Mouse (Mus musculus) heart, postnatal 0 days (tissue): Measurements from ENCODE around the gene Rbfox1. TPM values are rescaled to one million over a fixed set of nuclear protein-coding genes. Genes with fewer than 3 reads are reported as not detected.

Source experiments
- ATAC-seq: fragments of 200-750 bp; cut with Nextera tagmentation; 2 replicates; pipeline ENCODE4 v1.8.0; 2017; ENCODE audit warnings: low read depth, moderate number of reproducible peaks, moderate library complexity; ENCODE audit not compliant: insufficient read depth
- DNase-seq: peaks from one replicate; pipeline ENCODE4 v3.0.0-alpha.2; 2016; ENCODE audit warnings: low spot score
- H3K27ac ChIP-seq: fragments of 300-500 bp; sonication (generic); 2 replicates; pipeline ENCODE4 v1.5.1; 2014; ENCODE audit warnings: low read depth, mild to moderate bottlenecking
- H3K27me3 ChIP-seq: fragments of 300-500 bp; sonication (generic); 2 replicates; pipeline ENCODE4 v1.6.1; 2014; ENCODE audit warnings: low read length, mixed read lengths; ENCODE audit not compliant: control insufficient read depth, insufficient read depth
- H3K36me3 ChIP-seq: fragments of 300-500 bp; sonication (generic); replicated peaks from 2 replicates; pipeline ENCODE4 v1.6.1; 2014; ENCODE audit warnings: low read length, mixed read lengths; ENCODE audit not compliant: control insufficient read depth, insufficient read depth
- H3K4me1 ChIP-seq: fragments of 300-500 bp; sonication (generic); 2 replicates; pipeline ENCODE4 v1.6.1; 2014; ENCODE audit warnings: antibody characterized with exemption; ENCODE audit not compliant: control insufficient read depth, insufficient read depth
- H3K4me2 ChIP-seq: fragments of 300-500 bp; sonication (generic); 2 replicates; pipeline ENCODE4 v1.6.1; 2014; ENCODE audit warnings: low read depth, mild to moderate bottlenecking, low read length, moderate library complexity
- H3K4me3 ChIP-seq: fragments of 300-500 bp; sonication (generic); 2 replicates; pipeline ENCODE4 v1.5.1; 2014; ENCODE audit warnings: low read depth, low read length
- H3K9ac ChIP-seq: fragments of 300-500 bp; sonication (generic); replicated peaks from 2 replicates; pipeline ENCODE4 v1.6.1; 2014; ENCODE audit warnings: low read depth, low read length, mixed read lengths
- H3K9me3 ChIP-seq: fragments of 300-500 bp; sonication (generic); replicated peaks from 2 replicates; pipeline ENCODE4 v1.6.1; 2016; ENCODE audit warnings: low read length; ENCODE audit not compliant: control insufficient read depth
- CTCF ChIP-seq: IDR thresholded peaks from 2 replicates; pipeline ENCODE4 v1.5.1; 2016; ENCODE audit warnings: antibody characterized with exemption, control low read depth, low read depth
- EP300 ChIP-seq: IDR thresholded peaks from 2 replicates; pipeline ENCODE4 v1.6.1; 2016; ENCODE audit warnings: antibody characterized with exemption, low read depth
- WGBS: fragments of 180-500 bp; shearing (Covaris S2); extraction: QIAGEN DNeasy Blood & Tissue Kit; methylation state at CpG from one replicate; pipeline ENCODE4 v1.1.7; 2014; 5-methylcytosine and 5-hydroxymethylcytosine counted together
- polyA plus RNA-seq: library from polyadenylated mRNA; unstranded; fragments of >200 nt; fragmentation: Nextera tagmentation; extraction: Ambion mirVana; gene quantifications from 2 replicates; pipeline ENCODE4 v1.2.1, GENCODE M21; 2015
- total RNA-seq: library from RNA; depleted of rRNA; stranded (reverse); fragments of >200 nt; gene quantifications from 2 replicates; pipeline ENCODE4 v1.2.3, GENCODE M21; 2014; ENCODE audit warnings: low replicate concordance

The Rbfox1 gene
- total and polyA plus RNA-seq, 2 experiments from 2014 or later, result 6.0 to 15.3 TPM

GRCm38 (mm10) chr16:7039404-7040367 is 1154.5 kb downstream of the Rbfox1 start:
- no peaks in the 10 kb centered on the region for H3K36me3 ChIP-seq
- H3K27me3 ChIP-seq, result peaks cover 55% of the 10 kb centered on the region
- H3K27ac ChIP-seq, result no peak overlapping the region
- peak overlapping the region; percentile 27 for H3K4me3 ChIP-seq
- no peak for ATAC-seq
- no peak overlapping the region for H3K9ac ChIP-seq
- peak overlapping the region; percentile 41 for H3K4me2 ChIP-seq
- no peak for DNase-seq
- H3K9me3 ChIP-seq, result no peaks in the 10 kb centered on the region
- 4% methylated on average over 29 of the region's 30 CpGs for WGBS
- no peak for TF ChIP-seq CTCF
- TF ChIP-seq EP300, result no peak
- H3K4me1 ChIP-seq, result no peaks in the 10 kb centered on the region

- no peak overlapping the region for H3K27ac ChIP-seq
- peaks cover 52% of the 10 kb centered on the region for H3K27me3 ChIP-seq
Observed at GRCm38 (mm10) chr16:7040691-7041090, 1155.5 kb downstream of the Rbfox1 start.

GRCm38 (mm10) chr16:7047421-7047820 is 1162.3 kb downstream of the Rbfox1 start:
- ATAC-seq (no peak), DNase-seq (no peak)
- Histone ChIP-seq H3K27ac (no peak overlapping the region), H3K9me3 (no peaks in the 10 kb centered on the region), H3K27me3 (no peaks in the 10 kb centered on the region), H3K9ac (no peak overlapping the region), H3K36me3 (no peaks in the 10 kb centered on the region), H3K4me1 (no peaks in the 10 kb centered on the region), H3K4me3 (no peak overlapping the region), H3K4me2 (no peak overlapping the region)
- WGBS, result 71% methylated on average over 2 of the region's 2 CpGs
- no peak for TF ChIP-seq CTCF
- no peak for TF ChIP-seq EP300

More at GRCm38 (mm10) chr16:7040691-7041090, 1155.5 kb downstream of the Rbfox1 start:
- WGBS, result 30% methylated on average over 6 of the region's 6 CpGs
- H3K36me3 ChIP-seq, result no peaks in the 10 kb centered on the region
- H3K9ac ChIP-seq, result no peak overlapping the region
- DNase-seq (no peak), ATAC-seq (no peak)
- H3K4me1 ChIP-seq, result no peaks in the 10 kb centered on the region
- H3K9me3 ChIP-seq, result no peaks in the 10 kb centered on the region
- TF ChIP-seq CTCF, result no peak
- TF ChIP-seq EP300, result no peak
- H3K4me2 ChIP-seq, result no peak overlapping the region
- H3K4me3 ChIP-seq, result no peak overlapping the region

GRCm38 (mm10) chr16:7049162-7049971 is 1164.2 kb downstream of the Rbfox1 start:
- Histone ChIP-seq H3K36me3 (no peaks in the 10 kb centered on the region), H3K4me1 (no peaks in the 10 kb centered on the region), H3K9me3 (no peaks in the 10 kb centered on the region), H3K9ac (peak overlapping the region; percentile 22; the same call in 1 of the 2 replicates), H3K27me3 (no peaks in the 10 kb centered on the region), H3K4me2 (peak overlapping the region; percentile 45), H3K4me3 (peak overlapping the region; percentile 22; the same call in 1 of the 2 replicates), H3K27ac (no peak overlapping the region)
- TF ChIP-seq CTCF (peak; percentile 82), EP300 (no peak)
- WGBS, result 16% methylated on average over 18 of the region's 18 CpGs
- peak; percentile 30; the same call in 1 of the 2 replicates for ATAC-seq
- peak; percentile 72 for DNase-seq

- WGBS, result 86% methylated on average over 9 of the region's 9 CpGs
- DNase-seq (no peak), ATAC-seq (no peak)
- no peaks in the 10 kb centered on the region for H3K27me3 ChIP-seq
- H3K9ac ChIP-seq, result no peak overlapping the region
- no peaks in the 10 kb centered on the region for H3K9me3 ChIP-seq
- no peaks in the 10 kb centered on the region for H3K4me1 ChIP-seq
- H3K27ac ChIP-seq, result no peak overlapping the region
- TF ChIP-seq EP300 (no peak), CTCF (no peak)
- H3K4me3 ChIP-seq, result no peak overlapping the region
- H3K36me3 ChIP-seq, result no peaks in the 10 kb centered on the region
- H3K4me2 ChIP-seq, result no peak overlapping the region
Observed at GRCm38 (mm10) chr16:7050945-7051344, 1165.8 kb downstream of the Rbfox1 start.
